Mouse (Mus musculus): ENCODE results near the gene Plekhd1. TPM values are rescaled to one million over a fixed set of nuclear protein-coding genes. Genes with fewer than 3 reads are reported as not detected.

The Plekhd1 gene
- polyA plus RNA-seq, 1 experiment from 2014 or later = 3.6 TPM

DNA sequence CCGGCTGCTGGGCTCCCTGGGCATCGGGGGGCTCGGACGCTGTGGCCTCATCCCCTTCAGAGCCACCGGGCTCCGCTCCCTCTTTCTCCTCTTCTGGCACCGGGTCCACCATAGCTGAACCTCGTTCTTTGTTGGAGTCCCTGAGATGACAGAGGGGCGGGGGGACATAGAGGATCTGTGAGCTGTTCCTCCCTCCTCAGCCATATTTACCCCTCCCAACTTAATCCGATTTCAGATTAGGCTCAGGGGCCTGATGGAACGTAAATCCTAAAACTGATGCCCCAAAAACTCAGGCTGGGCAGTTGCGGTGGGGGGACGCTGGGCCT lies 67.0 kb downstream of the Plekhd1 start:
- peak overlapping the region; percentile 60 for H3K4me3 ChIP-seq (ENCODE audit: low read length)
- H3K4me2 ChIP-seq (ENCODE audit: low read depth, low read length) = peak overlapping the region; percentile 99
- no peak for ATAC-seq (ENCODE audit: low read depth)
- 4% methylated on average over 12 of the region's 13 CpGs for WGBS
- H3K9ac ChIP-seq (ENCODE audit: low read length) = peak overlapping the region; percentile 47; the same call in 1 of the 2 replicates
- no peaks in the 10 kb centered on the region for H3K9me3 ChIP-seq (ENCODE audit: control insufficient read depth, low read length)
- no peak overlapping the region for H3K27ac ChIP-seq (ENCODE audit: low read length)
- no peaks in the 10 kb centered on the region for H3K36me3 ChIP-seq (ENCODE audit: control insufficient read depth, insufficient read depth, low read length)
- peaks cover 71% of the 10 kb centered on the region for H3K27me3 ChIP-seq (ENCODE audit: control insufficient read depth, insufficient read depth, low read depth, low read length)
- peaks cover 18% of the 10 kb centered on the region for H3K4me1 ChIP-seq (replicated peaks; ENCODE audit: control insufficient read depth, insufficient read depth, low read length)

DNA sequence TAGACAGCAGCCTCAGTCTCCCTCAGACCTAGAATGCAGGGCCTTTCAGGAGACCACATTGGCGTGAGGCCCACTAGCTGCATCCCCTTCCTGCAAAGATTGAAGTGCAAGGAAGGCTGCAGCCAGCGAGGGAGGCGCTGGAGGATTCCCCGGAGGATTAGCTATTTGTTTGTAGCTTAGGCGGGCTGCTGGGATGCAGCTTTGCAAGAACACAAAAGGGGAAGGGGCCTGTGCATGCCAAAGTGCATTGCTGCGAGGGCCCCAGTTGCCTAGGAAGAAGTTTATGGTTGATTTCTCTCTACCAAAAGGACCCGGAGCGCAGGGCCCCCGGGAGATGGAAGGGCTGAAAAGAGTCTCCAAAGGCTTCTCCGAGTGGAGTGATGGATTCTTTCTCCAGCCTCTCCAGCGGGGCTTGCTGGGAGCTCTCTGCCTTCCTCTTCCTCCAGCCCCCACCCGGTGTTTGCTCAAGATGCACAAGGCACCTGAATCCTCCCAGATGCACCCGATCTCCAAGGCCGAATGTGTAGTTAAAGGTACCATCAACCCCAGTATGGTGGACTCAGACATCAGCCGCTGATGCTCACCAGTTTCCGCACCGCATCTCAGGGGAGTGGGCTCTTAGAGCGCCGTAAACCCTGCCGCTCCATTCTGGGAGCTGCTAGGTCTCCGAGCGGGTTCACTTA lies 67.5 kb downstream of the Plekhd1 start:
- ATAC-seq (ENCODE audit: low read depth) = no peak
- H3K27ac ChIP-seq (ENCODE audit: low read length) = no peak overlapping the region
- no peaks in the 10 kb centered on the region for H3K36me3 ChIP-seq (ENCODE audit: control insufficient read depth, insufficient read depth, low read length)
- H3K9me3 ChIP-seq (ENCODE audit: control insufficient read depth, low read length) = no peaks in the 10 kb centered on the region
- peak overlapping the region; percentile 55 for H3K4me2 ChIP-seq (ENCODE audit: low read depth, low read length)
- peaks cover 70% of the 10 kb centered on the region for H3K27me3 ChIP-seq (ENCODE audit: control insufficient read depth, insufficient read depth, low read depth, low read length)
- 3% methylated on average over 22 of the region's 22 CpGs for WGBS
- H3K4me1 ChIP-seq (replicated peaks; ENCODE audit: control insufficient read depth, insufficient read depth, low read length) = peaks cover 18% of the 10 kb centered on the region
- no peak overlapping the region for H3K9ac ChIP-seq (ENCODE audit: low read length)
- peak overlapping the region; percentile 43 for H3K4me3 ChIP-seq (ENCODE audit: low read length)

DNA sequence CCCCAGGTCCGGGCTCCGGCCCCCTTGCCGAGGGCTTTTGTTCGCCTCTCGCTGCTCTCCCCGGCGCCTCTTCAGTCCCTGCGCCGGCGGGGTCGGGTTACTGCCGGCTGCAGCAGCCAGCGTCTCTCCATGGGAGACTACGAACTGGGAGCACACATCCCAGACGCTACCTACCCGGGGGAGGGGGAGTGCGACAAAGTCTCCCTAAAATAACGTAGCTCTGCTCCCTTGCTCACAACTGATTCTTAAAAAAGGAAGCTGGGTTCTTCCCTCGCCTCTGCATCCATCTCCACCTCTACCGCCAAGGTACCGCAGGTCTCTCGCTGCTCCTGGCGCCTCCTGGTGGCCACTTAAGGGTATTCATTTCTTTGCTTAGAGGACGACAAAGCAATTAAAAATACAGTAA lies 68.0 kb downstream of the Plekhd1 start, which contains the start of gene Ccdc177:
Gene Ccdc177 (minus strand): TSS at position 292 of the 406 bp plus-strand sequence.
- H3K4me3 ChIP-seq (ENCODE audit: low read length) = peak within 1 kb of the TSS; percentile 43
- no peak within 1 kb of the TSS for H3K9ac ChIP-seq (ENCODE audit: low read length)
- peaks cover 18% of the 10 kb centered on the region for H3K4me1 ChIP-seq (replicated peaks; ENCODE audit: control insufficient read depth, insufficient read depth, low read length)
- no peak for ATAC-seq (ENCODE audit: low read depth)
- WGBS = under 1% methylated on average over 24 of the region's 24 CpGs
- no peaks in the 10 kb centered on the region for H3K9me3 ChIP-seq (ENCODE audit: control insufficient read depth, low read length)
- H3K27ac ChIP-seq (ENCODE audit: low read length) = no peak within 1 kb of the TSS
- H3K36me3 ChIP-seq (ENCODE audit: control insufficient read depth, insufficient read depth, low read length) = no peaks in the 10 kb centered on the region
- H3K4me2 ChIP-seq (ENCODE audit: low read depth, low read length) = peak within 1 kb of the TSS; percentile 55
- peaks cover 65% of the 10 kb centered on the region for H3K27me3 ChIP-seq (ENCODE audit: control insufficient read depth, insufficient read depth, low read depth, low read length)

DNA sequence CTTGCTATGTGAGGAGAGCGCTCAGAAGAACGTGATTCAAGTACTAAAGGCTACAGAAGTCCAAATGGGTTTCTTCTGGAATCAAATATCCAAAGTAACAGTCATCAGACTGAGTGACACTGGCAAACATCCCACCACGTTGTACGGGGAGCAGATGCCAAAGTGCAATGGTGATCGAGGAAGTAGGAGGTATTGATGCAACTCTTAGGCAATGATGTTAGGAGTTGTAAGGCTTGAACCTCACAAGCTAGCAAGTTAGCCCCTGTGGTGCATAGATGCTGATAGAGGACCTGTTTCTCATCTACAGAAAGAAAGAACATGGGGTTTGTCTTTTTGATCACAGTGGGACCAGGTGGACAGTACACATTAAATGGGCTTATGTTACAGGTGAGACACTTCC lies 70.6 kb downstream of the Plekhd1 start:
- ATAC-seq (ENCODE audit: low read depth) = no peak
- no peak overlapping the region for H3K4me2 ChIP-seq (ENCODE audit: low read depth, low read length)
- no peak overlapping the region for H3K4me3 ChIP-seq (ENCODE audit: low read length)
- H3K9me3 ChIP-seq (ENCODE audit: control insufficient read depth, low read length) = no peaks in the 10 kb centered on the region
- no peak overlapping the region for H3K27ac ChIP-seq (ENCODE audit: low read length)
- 69% methylated on average over 5 of the region's 5 CpGs for WGBS
- H3K9ac ChIP-seq (ENCODE audit: low read length) = no peak overlapping the region
- H3K27me3 ChIP-seq (ENCODE audit: control insufficient read depth, insufficient read depth, low read depth, low read length) = peaks cover 40% of the 10 kb centered on the region
- peaks cover 10% of the 10 kb centered on the region for H3K4me1 ChIP-seq (replicated peaks; ENCODE audit: control insufficient read depth, insufficient read depth, low read length)
- H3K36me3 ChIP-seq (ENCODE audit: control insufficient read depth, insufficient read depth, low read length) = no peaks in the 10 kb centered on the region

DNA sequence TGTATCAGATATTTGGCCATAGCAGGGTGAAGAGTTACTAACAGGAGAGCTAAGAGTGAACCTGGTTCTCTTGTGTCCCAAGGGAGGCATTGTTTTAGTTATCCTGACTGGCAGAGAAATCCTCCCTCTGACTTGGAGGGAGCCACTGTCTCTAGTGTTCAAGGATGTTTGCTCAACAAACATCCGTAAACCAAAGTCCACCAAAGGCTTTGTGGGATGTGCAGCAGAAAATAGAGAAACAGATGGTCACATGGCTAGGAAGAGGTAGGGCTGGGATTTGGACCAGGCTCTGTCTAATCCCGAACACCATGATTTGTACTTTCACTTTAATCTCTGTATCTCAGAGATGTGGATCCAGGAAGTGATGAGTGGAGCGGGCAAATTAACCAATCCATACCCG lies 71.7 kb downstream of the Plekhd1 start:
- H3K9ac ChIP-seq (ENCODE audit: low read length) = no peak overlapping the region
- no peaks in the 10 kb centered on the region for H3K36me3 ChIP-seq (ENCODE audit: control insufficient read depth, insufficient read depth, low read length)
- 46% methylated on average over 4 of the region's 4 CpGs for whole genome bisulfite sequencing
- H3K4me3 ChIP-seq (ENCODE audit: low read length) = no peak overlapping the region
- H3K4me2 ChIP-seq (ENCODE audit: low read depth, low read length) = no peak overlapping the region
- no peak for ATAC-seq (ENCODE audit: low read depth)
- H3K9me3 ChIP-seq (ENCODE audit: control insufficient read depth, low read length) = no peaks in the 10 kb centered on the region
- peaks cover 2% of the 10 kb centered on the region for H3K4me1 ChIP-seq (replicated peaks; ENCODE audit: control insufficient read depth, insufficient read depth, low read length)
- peaks cover 28% of the 10 kb centered on the region for H3K27me3 ChIP-seq (ENCODE audit: control insufficient read depth, insufficient read depth, low read depth, low read length)
- H3K27ac ChIP-seq (ENCODE audit: low read length) = no peak overlapping the region

DNA sequence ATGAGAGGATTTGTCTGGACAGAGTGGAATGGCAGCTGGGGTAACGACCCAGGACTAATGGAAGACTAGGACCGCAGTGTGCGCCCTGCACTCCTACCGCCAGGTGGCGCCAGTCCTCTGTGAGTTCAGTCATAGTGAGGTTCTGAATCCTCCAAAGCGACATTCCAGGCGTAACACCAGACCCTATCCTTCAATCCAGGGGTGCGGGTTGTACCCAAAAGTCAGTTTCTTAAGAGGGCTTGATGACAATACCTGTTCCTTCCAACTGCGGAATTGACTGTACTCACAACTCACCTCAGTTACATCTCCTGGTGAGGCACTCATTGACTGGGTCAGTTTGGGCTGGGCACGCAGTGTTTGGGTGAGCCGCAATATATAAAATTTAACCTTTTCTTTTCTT lies 77.3 kb downstream of the Plekhd1 start:
- no peak overlapping the region for H3K27ac ChIP-seq (ENCODE audit: low read length)
- no peaks in the 10 kb centered on the region for H3K27me3 ChIP-seq (ENCODE audit: control insufficient read depth, insufficient read depth, low read depth, low read length)
- ATAC-seq (ENCODE audit: low read depth) = peak; percentile 94
- H3K9me3 ChIP-seq (ENCODE audit: control insufficient read depth, low read length) = no peaks in the 10 kb centered on the region
- no peak overlapping the region; the same call in 1 of the 2 replicates for H3K4me2 ChIP-seq (ENCODE audit: low read depth, low read length)
- no peak overlapping the region for H3K4me3 ChIP-seq (ENCODE audit: low read length)
- 17% methylated on average over 11 of the region's 11 CpGs for WGBS
- H3K4me1 ChIP-seq (replicated peaks; ENCODE audit: control insufficient read depth, insufficient read depth, low read length) = no peaks in the 10 kb centered on the region
- no peaks in the 10 kb centered on the region for H3K36me3 ChIP-seq (ENCODE audit: control insufficient read depth, insufficient read depth, low read length)
- no peak overlapping the region for H3K9ac ChIP-seq (ENCODE audit: low read length)

Other genes with a start within 250 kb of the Plekhd1 start
- 29.6 and 30.7 TPM in 2 replicates for gene Exd2, start 229.5 kb upstream of the Plekhd1 start, polyA plus RNA-seq (2015; fragmentation: Nextera tagmentation; extraction: Ambion mirVana)
- gene Galnt16, start 174.3 kb upstream of the Plekhd1 start, polyA plus RNA-seq (2015; fragmentation: Nextera tagmentation; extraction: Ambion mirVana) = 13.0 and 13.4 TPM in 2 replicates
- gene Slc39a9, start 48.7 kb upstream of the Plekhd1 start, polyA plus RNA-seq (2015; fragmentation: Nextera tagmentation; extraction: Ambion mirVana) = 30.2 and 30.4 TPM in 2 replicates
- gene Erh, start 48.2 kb upstream of the Plekhd1 start, polyA plus RNA-seq (2015; fragmentation: Nextera tagmentation; extraction: Ambion mirVana) = 272 and 278 TPM in 2 replicates
- 0.06 TPM in 1 of 2 replicates, not detected in the other for gene Ccdc177, start 68.1 kb downstream of the Plekhd1 start, polyA plus RNA-seq (2015; fragmentation: Nextera tagmentation; extraction: Ambion mirVana)
- 21.9 and 22.8 TPM in 2 replicates for gene Susd6, start 97.9 kb downstream of the Plekhd1 start, polyA plus RNA-seq (2015; fragmentation: Nextera tagmentation; extraction: Ambion mirVana)

All from lung, embryonic 16.5 days (tissue).